Mouse (Mus musculus) testis, adult 2 months (tissue): Measurements from ENCODE around the gene Hist1h2bh.
"Not testable (repeated sequence)": the region's sequence is repeated elsewhere in the genome, so short reads cannot be mapped to it uniquely, and the experiment has no call there.

Experiments used
- CTCF ChIP-seq: fragments of 200-500 bp; IDR thresholded peaks from 2 replicates; pipeline ENCODE4 v1.5.1; 2012; ENCODE audit warnings: low read depth, mild to moderate bottlenecking, inconsistent platforms, low read length, moderate library complexity; ENCODE audit not compliant: control insufficient read depth, insufficient read depth, insufficient replicate concordance
- POLR2A ChIP-seq: fragments of 200-500 bp; IDR thresholded peaks from 2 replicates; pipeline ENCODE4 v1.6.1; 2012; ENCODE audit warnings: low read depth, mild to moderate bottlenecking, inconsistent platforms, low read length, moderate library complexity; ENCODE audit not compliant: control insufficient read depth

DNA sequence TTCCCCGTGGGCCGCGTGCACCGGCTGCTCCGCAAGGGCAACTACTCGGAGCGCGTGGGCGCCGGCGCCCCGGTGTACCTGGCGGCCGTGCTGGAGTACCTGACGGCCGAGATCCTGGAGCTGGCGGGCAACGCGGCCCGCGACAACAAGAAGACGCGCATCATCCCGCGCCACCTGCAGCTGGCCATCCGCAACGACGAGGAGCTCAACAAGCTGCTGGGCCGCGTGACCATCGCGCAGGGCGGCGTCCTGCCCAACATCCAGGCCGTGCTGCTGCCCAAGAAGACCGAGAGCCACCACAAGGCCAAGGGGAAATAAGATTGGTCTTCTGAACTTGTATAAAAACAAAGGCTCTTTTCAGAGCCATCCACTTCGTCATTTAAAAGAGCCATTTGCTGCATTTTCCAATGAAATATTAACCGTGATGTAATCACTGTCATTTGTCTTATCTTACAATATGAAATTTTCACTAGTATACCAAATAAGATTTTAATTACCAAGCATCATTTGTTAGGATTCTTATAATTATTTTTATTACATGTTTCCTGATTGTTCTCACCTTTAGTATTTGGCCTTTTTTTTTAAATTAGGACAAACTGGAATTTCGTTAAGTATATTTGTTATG lies 31.5 kb upstream of the Hist1h2bh start:
- not testable (repeated sequence) for TF ChIP-seq CTCF, POLR2A
